Mouse (Mus musculus) stomach, embryonic 16.5 days (tissue): ENCODE measurements at regions not wholly inside any gene's neighbourhood (a gene's known extent, or its start where the extent isn't known, plus 50 kb on each side); places are given as distances from the start of the nearest gene placed in this dataset.

Experiments used
- ATAC-seq: fragments of 200-750 bp; cut with Nextera tagmentation; 2 replicates; pipeline ENCODE4 v1.8.0; 2017; ENCODE audit warnings: moderate number of reproducible peaks, moderate TSS enrichment; ENCODE audit not compliant: insufficient read depth, low FRiP score
- H3K27ac ChIP-seq: fragments of 300-500 bp; sonication (generic); 2 replicates; pipeline ENCODE4 v1.5.1; 2014; ENCODE audit warnings: low read length
- H3K27me3 ChIP-seq: fragments of 300-500 bp; sonication (generic); 2 replicates; pipeline ENCODE4 v1.6.1; 2014; ENCODE audit warnings: low read length, control low read depth, mixed read lengths; ENCODE audit not compliant: control insufficient read depth, insufficient read depth
- H3K36me3 ChIP-seq: fragments of 300-500 bp; sonication (generic); 2 replicates; pipeline ENCODE4 v1.6.1; 2014; ENCODE audit warnings: low read length; ENCODE audit not compliant: control insufficient read depth, insufficient read depth
- H3K4me1 ChIP-seq: fragments of 300-500 bp; sonication (generic); 2 replicates; pipeline ENCODE4 v1.6.1; 2014; ENCODE audit warnings: low read length, control low read depth, mixed read lengths; ENCODE audit not compliant: control insufficient read depth, insufficient read depth
- H3K4me2 ChIP-seq: fragments of 300-500 bp; sonication (generic); 2 replicates; pipeline ENCODE4 v1.6.1; 2014; ENCODE audit warnings: low read depth, low read length, mixed read lengths
- H3K4me3 ChIP-seq: fragments of 300-500 bp; sonication (generic); replicated peaks from 2 replicates; pipeline ENCODE4 v1.5.1; 2014; ENCODE audit warnings: mild to moderate bottlenecking, low read length
- H3K9ac ChIP-seq: fragments of 300-500 bp; sonication (generic); 2 replicates; pipeline ENCODE4 v1.6.1; 2014; ENCODE audit warnings: low read length
- H3K9me3 ChIP-seq: fragments of 300-500 bp; sonication (generic); replicated peaks from 2 replicates; pipeline ENCODE4 v1.6.1; 2016; ENCODE audit warnings: low read length, control low read depth; ENCODE audit not compliant: control insufficient read depth
- WGBS: fragments of 180-500 bp; shearing (Covaris S2); extraction: QIAGEN DNeasy Blood & Tissue Kit; methylation state at CpG from one replicate; pipeline ENCODE4 v1.1.7; 2014; 5-methylcytosine and 5-hydroxymethylcytosine counted together

DNA sequence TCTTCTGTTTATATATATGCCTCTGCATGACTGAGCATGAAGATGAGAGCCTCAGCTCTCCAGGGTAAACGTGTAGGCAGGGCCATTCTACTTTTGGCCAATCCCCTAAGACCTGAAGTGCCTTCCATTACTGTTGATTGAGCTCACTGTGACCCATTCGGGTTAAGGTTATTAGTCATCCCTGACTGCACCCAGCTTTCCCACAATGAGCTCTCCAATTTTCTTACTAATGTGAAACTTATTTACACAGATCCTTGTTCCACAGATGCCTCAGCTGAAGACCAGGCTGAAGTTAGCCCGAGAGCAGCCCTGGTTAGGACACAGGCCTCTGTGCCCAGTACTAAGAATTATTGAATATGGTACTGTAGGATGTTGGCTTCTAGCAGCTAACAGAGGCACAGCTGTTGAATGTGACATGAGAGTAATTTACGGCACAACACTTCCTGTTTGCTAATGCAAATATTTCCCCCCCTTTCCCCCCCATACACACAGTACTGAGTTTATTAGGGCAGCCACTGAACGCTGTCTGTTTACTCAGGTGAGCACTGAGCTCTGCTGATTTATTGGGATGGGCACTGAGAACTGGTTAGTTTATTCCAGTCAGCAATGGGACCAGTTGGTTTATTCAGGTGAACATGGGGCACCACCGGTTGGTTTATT lies 141.2 kb upstream of the Dcn start:
- H3K27ac ChIP-seq, result no peak overlapping the region
- H3K36me3 ChIP-seq, result no peaks in the 10 kb centered on the region
- no peaks in the 10 kb centered on the region for H3K27me3 ChIP-seq
- WGBS, result 46% methylated on average over 6 of the region's 6 CpGs
- H3K9me3 ChIP-seq, result no peaks in the 10 kb centered on the region
- no peak overlapping the region for H3K4me2 ChIP-seq
- H3K9ac ChIP-seq, result no peak overlapping the region
- ATAC-seq, result no peak
- H3K4me1 ChIP-seq, result no peaks in the 10 kb centered on the region; the same call in 1 of the 2 replicates
- H3K4me3 ChIP-seq, result no peak overlapping the region

DNA sequence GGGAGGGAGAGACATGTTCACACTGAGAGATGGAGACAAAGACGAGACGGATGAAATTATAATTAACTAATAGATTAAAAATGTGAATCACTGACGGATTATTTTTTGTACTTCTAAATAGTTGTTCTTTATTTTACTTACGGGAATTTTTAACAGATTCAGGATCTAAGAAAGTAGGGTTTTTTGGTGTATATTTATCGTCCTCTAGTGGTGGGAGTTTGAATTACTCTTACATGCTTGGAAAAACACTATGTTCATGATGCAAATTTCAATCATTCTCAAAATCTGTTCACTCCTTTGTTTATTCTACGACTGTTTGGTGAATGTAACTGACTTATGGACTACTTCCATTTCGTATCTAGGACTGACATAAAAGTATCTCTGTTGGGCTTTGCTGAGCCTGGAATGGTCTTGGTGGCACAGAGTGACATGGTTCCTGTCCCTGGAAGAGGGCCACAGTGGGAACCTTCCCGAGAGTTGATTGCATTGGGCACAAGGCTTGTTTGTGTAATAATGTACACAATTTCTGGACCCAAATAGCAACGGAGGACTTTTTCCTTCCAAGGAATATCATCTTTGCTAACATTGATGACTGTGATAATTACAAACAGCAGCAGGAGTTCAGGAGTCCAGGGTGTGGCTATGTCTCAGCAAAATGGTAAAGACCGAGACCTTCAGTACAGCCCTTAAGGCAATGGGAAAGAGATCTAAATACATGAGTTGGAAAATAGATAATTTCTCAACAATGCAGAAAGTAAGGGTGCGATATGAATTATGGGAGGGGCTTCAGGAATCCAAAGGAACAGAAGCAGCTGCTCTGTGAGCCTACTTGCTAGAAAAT lies 139.3 kb upstream of the Dcn start:
- no peaks in the 10 kb centered on the region for H3K27me3 ChIP-seq
- H3K9me3 ChIP-seq, result no peaks in the 10 kb centered on the region
- no peak overlapping the region for H3K27ac ChIP-seq
- no peak overlapping the region for H3K4me2 ChIP-seq
- no peaks in the 10 kb centered on the region for H3K36me3 ChIP-seq
- WGBS, result 42% methylated on average over 11 of the region's 11 CpGs
- no peak overlapping the region for H3K4me3 ChIP-seq
- no peak for ATAC-seq
- H3K9ac ChIP-seq, result no peak overlapping the region
- no peaks in the 10 kb centered on the region; the same call in 1 of the 2 replicates for H3K4me1 ChIP-seq

DNA sequence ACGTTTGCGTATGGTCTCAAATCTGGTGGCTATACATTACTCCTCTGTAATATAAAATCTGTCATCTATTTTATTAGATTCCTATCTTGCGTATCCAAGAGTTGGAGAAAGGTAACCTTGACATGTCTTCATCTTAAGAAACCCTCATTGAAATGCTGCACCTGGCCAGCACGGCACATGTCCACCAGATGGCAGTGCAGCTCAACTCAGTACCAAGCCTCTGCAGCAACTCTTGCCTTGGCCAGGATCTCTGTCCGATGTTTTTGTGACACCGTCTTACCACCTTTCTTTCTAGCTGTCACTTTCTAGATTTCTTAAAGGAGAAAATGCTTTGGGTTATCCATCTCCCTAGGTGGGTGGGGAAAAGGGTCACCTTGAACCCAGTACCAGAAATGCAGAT lies 134.1 kb upstream of the Dcn start:
- no peak overlapping the region for H3K27ac ChIP-seq
- H3K27me3 ChIP-seq, result no peaks in the 10 kb centered on the region
- no peak overlapping the region for H3K4me3 ChIP-seq
- no peaks in the 10 kb centered on the region for H3K4me1 ChIP-seq
- ATAC-seq, result no peak
- no peak overlapping the region for H3K9ac ChIP-seq
- H3K4me2 ChIP-seq, result no peak overlapping the region
- no peaks in the 10 kb centered on the region for H3K9me3 ChIP-seq
- H3K36me3 ChIP-seq, result no peaks in the 10 kb centered on the region
- 29% methylated on average over 6 of the region's 6 CpGs for WGBS

DNA sequence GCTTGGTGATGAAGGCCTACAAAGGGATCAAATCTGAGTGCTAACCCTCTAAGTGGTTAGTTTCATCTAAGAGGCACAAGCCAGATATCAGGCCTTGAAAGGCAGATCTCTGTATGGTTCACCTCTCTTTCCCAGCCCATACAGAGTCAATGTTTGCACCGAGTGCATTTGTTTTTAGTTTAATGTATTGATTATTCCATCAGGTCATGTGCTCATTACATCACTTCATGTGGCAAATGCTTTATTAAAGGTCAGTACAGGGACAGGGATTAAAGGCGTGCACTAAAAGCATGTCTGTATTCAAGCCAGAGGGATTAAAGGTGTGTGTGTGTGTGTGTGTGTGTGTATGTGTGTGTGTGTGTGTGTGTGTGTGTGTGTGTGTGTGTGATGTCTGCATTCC lies 132.5 kb upstream of the Dcn start:
- 76% methylated on average over 2 of the region's 2 CpGs for WGBS
- H3K4me2 ChIP-seq, result no peak overlapping the region
- no peaks in the 10 kb centered on the region for H3K9me3 ChIP-seq
- no peak overlapping the region for H3K4me3 ChIP-seq
- H3K4me1 ChIP-seq, result no peaks in the 10 kb centered on the region
- H3K27ac ChIP-seq, result no peak overlapping the region
- no peaks in the 10 kb centered on the region for H3K27me3 ChIP-seq
- no peaks in the 10 kb centered on the region for H3K36me3 ChIP-seq
- H3K9ac ChIP-seq, result no peak overlapping the region
- no peak for ATAC-seq

DNA sequence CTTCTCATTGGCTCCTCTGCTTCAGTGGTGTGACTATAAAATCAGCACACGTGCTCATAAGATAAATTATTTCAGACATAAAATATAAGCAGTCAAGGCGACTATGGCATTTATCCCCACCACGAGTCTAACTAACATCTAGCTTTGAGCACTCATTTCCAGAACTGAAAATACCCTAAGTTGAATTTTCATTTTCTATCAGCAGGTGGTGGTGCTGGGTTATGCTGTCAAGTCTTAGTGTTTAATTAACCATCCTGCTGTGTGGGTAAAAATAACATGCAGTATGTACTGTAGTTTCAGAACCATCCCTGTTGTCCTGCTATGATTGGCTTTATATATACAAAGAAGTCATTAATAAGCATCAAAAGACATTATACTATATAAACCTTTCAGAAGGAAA lies 110.8 kb upstream of the Dcn start:
- Histone ChIP-seq H3K27me3 (no peaks in the 10 kb centered on the region), H3K9ac (no peak overlapping the region), H3K4me1 (no peaks in the 10 kb centered on the region), H3K27ac (no peak overlapping the region), H3K9me3 (0 out of 2 replicates have a peak, but pooled peaks cover 4% of the 10 kb centered on the region), H3K4me3 (no peak overlapping the region), H3K36me3 (no peaks in the 10 kb centered on the region), H3K4me2 (no peak overlapping the region)
- no peak for ATAC-seq
- WGBS, result 57% methylated on average over 3 of the region's 3 CpGs

DNA sequence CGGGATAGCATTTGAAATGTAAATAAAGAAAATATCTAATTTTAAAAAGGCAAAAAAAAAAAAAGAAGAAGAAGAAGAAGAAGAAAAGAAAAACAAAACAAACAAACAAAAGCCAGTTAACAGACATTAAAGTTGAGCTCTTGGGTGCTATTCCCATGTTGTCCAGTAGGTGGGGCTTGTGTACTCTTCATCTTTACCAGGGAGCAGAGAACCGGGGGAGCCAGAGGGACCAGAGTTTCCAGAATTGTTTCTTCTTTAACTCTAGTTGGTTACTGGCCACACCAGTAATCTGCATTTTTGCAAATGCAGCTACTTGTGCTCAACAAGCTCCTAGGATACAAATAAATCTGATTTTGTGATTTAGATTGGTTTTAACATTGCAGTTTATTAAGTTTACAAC lies 103.6 kb upstream of the Dcn start:
- H3K9me3 ChIP-seq, result 0 out of 2 replicates have a peak, but pooled peaks cover 2% of the 10 kb centered on the region
- no peak overlapping the region for H3K9ac ChIP-seq
- no peaks in the 10 kb centered on the region for H3K4me1 ChIP-seq
- H3K36me3 ChIP-seq, result no peaks in the 10 kb centered on the region
- no peak overlapping the region for H3K4me3 ChIP-seq
- no peak overlapping the region for H3K27ac ChIP-seq
- peak; percentile 72; the same call in 1 of the 2 replicates for ATAC-seq
- 13% methylated on average over 2 of the region's 2 CpGs for WGBS
- no peak overlapping the region for H3K4me2 ChIP-seq
- no peaks in the 10 kb centered on the region for H3K27me3 ChIP-seq

DNA sequence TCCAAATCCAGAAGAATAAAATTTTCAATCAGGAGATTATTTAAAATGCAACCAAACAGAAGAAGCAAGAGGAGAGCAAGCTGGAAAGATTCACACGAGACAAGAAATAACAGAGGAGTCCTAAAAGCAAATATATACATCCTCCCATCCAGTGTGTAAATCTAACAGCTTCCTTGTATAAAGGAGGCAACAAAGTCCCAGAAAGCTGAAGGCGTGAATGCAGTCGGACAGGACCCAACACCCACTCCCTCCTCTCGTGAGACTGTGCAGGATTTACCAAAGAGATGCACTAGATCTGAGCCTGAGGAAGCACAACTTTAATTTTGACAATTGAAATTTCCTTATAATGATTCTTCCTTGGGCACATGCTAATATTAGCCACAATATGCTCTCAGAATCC lies 103.0 kb upstream of the Dcn start:
- no peaks in the 10 kb centered on the region for H3K36me3 ChIP-seq
- H3K4me3 ChIP-seq, result no peak overlapping the region
- ATAC-seq, result peak; percentile 78
- no peaks in the 10 kb centered on the region for H3K4me1 ChIP-seq
- H3K27me3 ChIP-seq, result no peaks in the 10 kb centered on the region
- H3K9ac ChIP-seq, result no peak overlapping the region
- H3K9me3 ChIP-seq, result no peaks in the 10 kb centered on the region
- WGBS, result 25% methylated on average over 4 of the region's 4 CpGs
- no peak overlapping the region for H3K4me2 ChIP-seq
- H3K27ac ChIP-seq, result peak overlapping the region; percentile 68

DNA sequence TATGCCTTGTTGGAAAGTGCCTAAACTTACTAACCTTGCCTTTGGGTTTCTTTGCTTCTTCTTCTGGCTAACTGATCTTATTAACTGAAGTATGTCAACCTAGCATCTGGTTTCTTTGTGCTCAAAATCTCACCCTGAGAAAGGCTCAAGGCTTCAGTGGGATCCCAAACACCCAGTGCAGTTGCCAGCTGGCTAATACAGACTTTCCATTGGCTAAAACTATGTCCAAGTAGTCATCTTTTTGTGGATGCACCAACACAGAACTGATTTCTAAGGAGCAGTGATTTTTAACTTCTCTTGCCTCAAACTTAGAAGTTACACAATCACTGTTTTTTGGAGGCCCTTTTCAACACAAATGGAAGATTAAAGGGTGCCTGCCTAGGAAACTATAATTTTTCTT lies 97.8 kb upstream of the Dcn start:
- Histone ChIP-seq H3K4me1 (no peaks in the 10 kb centered on the region), H3K27ac (no peak overlapping the region), H3K27me3 (no peaks in the 10 kb centered on the region), H3K9me3 (no peaks in the 10 kb centered on the region), H3K4me3 (no peak overlapping the region), H3K9ac (no peak overlapping the region), H3K4me2 (no peak overlapping the region), H3K36me3 (no peaks in the 10 kb centered on the region)
- no peak for ATAC-seq

DNA sequence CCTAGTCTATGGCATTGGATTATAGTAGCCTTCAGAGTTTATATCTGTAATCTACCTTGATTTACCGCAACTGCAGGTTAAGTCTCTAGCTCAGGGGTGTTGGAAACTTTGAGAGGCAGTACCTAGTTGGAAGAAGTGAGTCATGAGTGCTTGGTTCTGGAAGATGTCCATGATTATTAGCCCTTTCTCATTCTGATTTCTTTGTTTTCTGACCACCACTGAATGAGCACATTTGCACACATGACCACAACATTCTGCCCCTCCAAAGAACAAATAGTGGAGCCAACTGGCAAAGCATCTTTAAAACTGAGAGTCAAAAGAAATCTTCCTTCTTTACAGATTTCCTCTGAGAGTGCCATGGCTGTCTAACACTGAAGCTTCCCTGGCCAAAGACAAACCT lies 95.5 kb upstream of the Dcn start:
- Histone ChIP-seq H3K4me2 (no peak overlapping the region), H3K4me1 (no peaks in the 10 kb centered on the region), H3K27ac (no peak overlapping the region), H3K36me3 (no peaks in the 10 kb centered on the region), H3K9ac (no peak overlapping the region), H3K9me3 (no peaks in the 10 kb centered on the region), H3K4me3 (no peak overlapping the region), H3K27me3 (no peaks in the 10 kb centered on the region)
- ATAC-seq, result no peak
- 84% methylated on average over 1 of the region's 1 CpGs for WGBS
